Mouse (Mus musculus) kidney, adult 2 months (tissue): ENCODE data around the gene Gosr2. TPM values are rescaled to one million over a fixed set of nuclear protein-coding genes. Genes with fewer than 3 reads are reported as not detected.

ENCODE experiments used
- DNase-seq: peaks from one replicate; pipeline ENCODE4 v3.0.0; 2021
- H3K27ac ChIP-seq: fragments of 200-500 bp; 2 replicates; pipeline ENCODE4 v1.5.1; 2012; ENCODE audit warnings: low read depth, low read length, control low read depth, inconsistent platforms; ENCODE audit not compliant: insufficient read depth
- H3K27me3 ChIP-seq: fragments of 200-500 bp; replicated peaks from 2 replicates; pipeline ENCODE4 v1.6.1; 2012; ENCODE audit warnings: mild to moderate bottlenecking, moderate library complexity, low read length, inconsistent platforms; ENCODE audit not compliant: control insufficient read depth, insufficient read depth
- H3K36me3 ChIP-seq: fragments of 200-500 bp; 2 replicates; pipeline ENCODE4 v1.6.1; 2012; ENCODE audit warnings: mild to moderate bottlenecking, moderate library complexity, low read length, inconsistent platforms; ENCODE audit not compliant: control insufficient read depth, insufficient read depth
- H3K4me1 ChIP-seq: fragments of 200-500 bp; 2 replicates; pipeline ENCODE4 v1.6.1; 2011; ENCODE audit warnings: low read length; ENCODE audit not compliant: control insufficient read depth, insufficient read depth
- H3K4me3 ChIP-seq: fragments of 200-500 bp; 2 replicates; pipeline ENCODE4 v1.5.1; 2011; ENCODE audit warnings: mild to moderate bottlenecking, low read depth, low read length, control low read depth; ENCODE audit not compliant: insufficient read depth
- CTCF ChIP-seq: fragments of 200-500 bp; conservative IDR thresholded peaks from 2 replicates; pipeline ENCODE4 v1.5.1; 2011; ENCODE audit warnings: low read depth, mild to moderate bottlenecking, control low read depth, low read length, moderate library complexity, mixed read lengths; ENCODE audit not compliant: insufficient read depth, insufficient read length
- POLR2A ChIP-seq: fragments of 200-500 bp; IDR thresholded peaks from one replicate; pipeline ENCODE4 v1.6.1; 2011; ENCODE audit warnings: low read depth, low read length, control low read depth
- WGBS: fragments of 180-500 bp; shearing (Covaris S2); methylation state at CpG from one replicate; pipeline ENCODE4 v1.1.7; 2018; 5-methylcytosine and 5-hydroxymethylcytosine counted together
- polyA plus RNA-seq: library from polyadenylated mRNA; depleted of rRNA; stranded (reverse); fragments of >200 nt; gene quantifications from 2 replicates; pipeline ENCODE4 v1.2.3, GENCODE M21; 2012; rRNA removed

Gene Gosr2
- polyA plus RNA-seq, 1 experiment = 101 TPM

DNA sequence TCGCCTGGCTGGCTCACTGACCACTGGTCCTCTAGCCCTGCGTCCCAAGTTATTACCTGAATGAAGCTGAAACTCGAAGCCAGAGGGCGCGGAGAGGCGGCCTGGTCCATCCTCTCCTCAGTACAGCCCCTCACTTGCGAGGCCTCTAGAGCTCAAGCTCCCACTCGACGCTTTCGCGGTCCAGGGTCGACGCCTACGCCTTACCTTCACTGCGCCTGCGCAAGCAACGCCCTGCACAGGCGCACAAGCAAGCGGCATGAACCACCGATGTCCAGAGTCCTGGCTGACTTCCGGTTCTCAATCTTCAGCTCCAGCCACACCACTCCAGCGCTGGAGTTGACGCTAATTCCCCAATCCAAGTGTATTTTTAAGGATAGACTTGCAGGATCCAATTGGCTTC lies 70.2 kb downstream of the Gosr2 start:
- TF ChIP-seq CTCF = no peak
- no peak for TF ChIP-seq POLR2A
- no peak for DNase-seq
- Histone ChIP-seq H3K4me1 (no peaks in the 10 kb centered on the region), H3K27ac (no peak overlapping the region), H3K27me3 (0 out of 2 replicates have a peak, but pooled peaks cover 1% of the 10 kb centered on the region), H3K36me3 (no peaks in the 10 kb centered on the region), H3K4me3 (no peak overlapping the region)
- 78% methylated on average over 23 of the region's 23 CpGs for WGBS

Other genes with a start within 250 kb of the Gosr2 start
- gene Lrrc37a, start 193.3 kb downstream of the Gosr2 start, polyA plus RNA-seq = not detected in 2 replicates
- not detected in 2 replicates for gene Gm884, start 76.8 kb downstream of the Gosr2 start, polyA plus RNA-seq
- 0.14 TPM in 1 of 2 replicates, not detected in the other for gene Lyzl6, start 59.0 kb downstream of the Gosr2 start, polyA plus RNA-seq
- 0.12 TPM in 1 of 2 replicates, not detected in the other for gene Rprml, start 48.3 kb downstream of the Gosr2 start, polyA plus RNA-seq
- 2.7 and 3.5 TPM in 2 replicates for gene Wnt9b, start 51.9 kb upstream of the Gosr2 start, polyA plus RNA-seq
- not detected in 2 replicates for gene Wnt3, start 76.3 kb upstream of the Gosr2 start, polyA plus RNA-seq